Mouse (Mus musculus): ENCODE results near the gene Flt3l. TPM values are rescaled to one million over a fixed set of nuclear protein-coding genes. Genes with fewer than 3 reads are reported as not detected.
"Not testable (repeated sequence)": the region's sequence is repeated elsewhere in the genome, so short reads cannot be mapped to it uniquely, and the experiment has no call there.

The Flt3l gene
- polyA plus RNA-seq, 1 experiment from 2014 or later = 2.4 TPM

DNA sequence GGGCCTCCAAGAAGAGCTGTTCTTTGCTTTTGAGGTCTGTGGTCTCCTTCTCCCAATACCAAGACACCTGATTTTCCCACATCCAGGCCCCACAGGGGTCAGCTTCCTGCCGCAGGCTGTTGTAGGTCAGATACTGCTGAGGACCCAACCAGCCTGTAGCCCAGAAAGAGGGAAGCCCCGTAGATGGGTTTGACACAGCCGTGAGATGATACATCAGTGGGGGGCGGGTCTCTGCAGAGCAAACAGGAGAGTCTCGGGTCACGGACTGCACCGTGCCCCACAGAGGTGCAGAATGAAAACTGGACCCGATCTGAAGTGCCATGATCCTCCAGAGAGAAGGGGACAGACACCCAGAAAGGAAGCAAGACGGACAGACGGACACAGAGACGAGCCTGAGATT, 33.8 kb downstream of the Flt3l start:
- no peaks in the 10 kb centered on the region for H3K9me3 ChIP-seq (replicated peaks; ENCODE audit: low read length)
- ATAC-seq (replicated peaks; ENCODE audit: low FRiP score, low read depth) (no peak), DNase-seq (ENCODE audit: low spot score) (no peak)
- WGBS = 57% methylated on average over 11 of the region's 11 CpGs
- no peaks in the 10 kb centered on the region for H3K36me3 ChIP-seq (ENCODE audit: insufficient read depth, low read length)
- peak overlapping the region; percentile 93 for H3K27ac ChIP-seq
- H3K4me2 ChIP-seq (ENCODE audit: low read length) = peak overlapping the region; percentile 68
- no peak for TF ChIP-seq CTCF (IDR thresholded peaks at IDR 0.05; ENCODE audit: low read depth)
- H3K9ac ChIP-seq (ENCODE audit: low read depth, low read length) = peak overlapping the region; percentile 14
- peaks cover 23% of the 10 kb centered on the region for H3K4me1 ChIP-seq (replicated peaks; ENCODE audit: insufficient read depth, low read length)
- H3K27me3 ChIP-seq (ENCODE audit: insufficient read depth, low read length) = no peaks in the 10 kb centered on the region
- H3K4me3 ChIP-seq (replicated peaks; ENCODE audit: low read depth, low read length) = peak overlapping the region; percentile 47

DNA sequence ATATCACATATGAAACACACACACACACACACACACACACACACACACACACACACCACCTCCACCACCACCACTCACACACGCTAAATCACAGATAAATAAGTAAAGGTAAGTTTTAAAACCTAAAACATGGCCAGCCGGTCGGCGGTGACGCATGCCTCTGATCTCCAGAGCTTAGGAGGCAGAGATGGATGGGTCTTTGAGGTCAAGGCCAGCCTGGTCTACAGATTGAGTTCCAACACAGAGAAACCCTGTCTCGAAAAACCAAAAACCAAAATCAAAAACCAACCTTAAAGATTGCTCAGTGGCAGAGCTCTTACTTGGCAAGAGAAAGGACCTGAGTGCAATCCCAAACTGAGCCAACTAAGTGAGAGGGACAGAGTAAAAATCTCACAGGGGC, 36.2 kb downstream of the Flt3l start:
- DNase-seq (ENCODE audit: low spot score) (no peak), ATAC-seq (replicated peaks; ENCODE audit: low FRiP score, low read depth) (no peak)
- Histone ChIP-seq H3K9ac (ENCODE audit: low read depth, low read length) (no peak overlapping the region), H3K4me3 (replicated peaks; ENCODE audit: low read depth, low read length) (no peak overlapping the region), H3K4me1 (replicated peaks; ENCODE audit: insufficient read depth, low read length) (peaks cover 23% of the 10 kb centered on the region), H3K4me2 (ENCODE audit: low read length) (no peak overlapping the region), H3K27ac (no peak overlapping the region), H3K27me3 (ENCODE audit: insufficient read depth, low read length) (no peaks in the 10 kb centered on the region), H3K9me3 (replicated peaks; ENCODE audit: low read length) (no peaks in the 10 kb centered on the region), H3K36me3 (ENCODE audit: insufficient read depth, low read length) (no peaks in the 10 kb centered on the region)
- 65% methylated on average over 6 of the region's 6 CpGs for WGBS
- no peak for TF ChIP-seq CTCF (IDR thresholded peaks at IDR 0.05; ENCODE audit: low read depth)

DNA sequence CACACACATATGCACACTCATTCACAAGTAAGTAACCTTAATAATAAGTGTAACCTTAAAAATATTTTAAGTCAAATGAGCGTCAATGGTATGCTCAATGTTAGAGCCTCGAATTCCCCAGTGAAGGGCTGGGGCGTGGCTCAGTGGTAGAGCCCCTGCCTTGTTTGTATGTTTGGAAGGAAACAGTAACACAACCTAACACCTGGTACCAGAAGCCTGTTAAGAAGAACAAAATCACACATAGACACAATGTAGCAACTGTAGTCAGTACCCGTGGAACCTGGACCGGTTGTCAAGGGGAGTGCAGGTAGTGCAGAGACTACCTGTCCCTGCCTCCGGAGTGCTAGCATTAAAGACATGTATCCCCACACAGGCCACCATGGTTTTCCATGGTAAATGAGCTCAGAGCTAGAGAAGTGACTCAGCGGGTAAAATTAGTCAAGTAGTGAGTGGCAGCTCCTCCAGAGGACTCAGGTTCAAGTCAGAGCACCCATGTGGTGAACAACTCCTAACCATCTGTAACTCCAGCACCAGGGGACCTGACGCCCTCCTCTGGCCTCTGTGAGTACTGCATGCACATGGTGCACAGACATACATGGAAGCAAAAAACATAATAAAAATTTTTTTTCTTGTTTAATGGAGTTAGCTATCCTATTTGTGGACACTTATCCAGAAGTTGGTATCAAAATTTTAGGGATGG, 37.5 kb downstream of the Flt3l start:
- ATAC-seq (replicated peaks; ENCODE audit: low FRiP score, low read depth) (no peak), DNase-seq (ENCODE audit: low spot score) (no peak)
- no peak overlapping the region for H3K4me3 ChIP-seq (replicated peaks; ENCODE audit: low read depth, low read length)
- H3K9me3 ChIP-seq (replicated peaks; ENCODE audit: low read length) = no peaks in the 10 kb centered on the region
- peaks cover 25% of the 10 kb centered on the region for H3K4me1 ChIP-seq (replicated peaks; ENCODE audit: insufficient read depth, low read length)
- no peak overlapping the region for H3K27ac ChIP-seq
- 90% methylated on average over 8 of the region's 8 CpGs for WGBS
- H3K27me3 ChIP-seq (ENCODE audit: insufficient read depth, low read length) = no peaks in the 10 kb centered on the region
- H3K9ac ChIP-seq (ENCODE audit: low read depth, low read length) = no peak overlapping the region
- peak; percentile 53 for TF ChIP-seq CTCF (IDR thresholded peaks at IDR 0.05; ENCODE audit: low read depth)
- H3K36me3 ChIP-seq (ENCODE audit: insufficient read depth, low read length) = no peaks in the 10 kb centered on the region
- no peak overlapping the region for H3K4me2 ChIP-seq (ENCODE audit: low read length)

DNA sequence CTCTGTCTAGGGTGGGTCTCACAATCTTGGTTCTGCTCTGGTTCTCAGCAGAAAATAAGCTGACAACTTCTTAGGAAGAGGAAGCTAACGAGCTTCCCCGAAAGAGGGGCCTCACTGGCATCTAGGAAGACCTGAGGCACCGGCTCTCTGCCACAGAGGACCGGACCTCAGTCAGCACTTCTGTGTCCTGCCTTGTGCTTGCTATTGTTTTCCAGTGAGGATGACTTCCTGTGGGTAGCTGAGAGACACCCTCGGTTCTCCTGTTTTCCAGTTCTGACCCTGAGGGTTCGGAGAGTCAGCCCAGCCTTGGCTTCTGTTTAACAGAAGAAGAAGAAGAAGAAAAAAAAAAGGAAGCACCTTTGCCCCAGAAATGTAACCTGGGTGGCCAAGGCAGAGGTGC, 38.8 kb downstream of the Flt3l start:
- no peak overlapping the region for H3K4me2 ChIP-seq (ENCODE audit: low read length)
- WGBS = 42% methylated on average over 6 of the region's 6 CpGs
- H3K27ac ChIP-seq = peak overlapping the region; percentile 26; the same call in 1 of the 2 replicates

DNA sequence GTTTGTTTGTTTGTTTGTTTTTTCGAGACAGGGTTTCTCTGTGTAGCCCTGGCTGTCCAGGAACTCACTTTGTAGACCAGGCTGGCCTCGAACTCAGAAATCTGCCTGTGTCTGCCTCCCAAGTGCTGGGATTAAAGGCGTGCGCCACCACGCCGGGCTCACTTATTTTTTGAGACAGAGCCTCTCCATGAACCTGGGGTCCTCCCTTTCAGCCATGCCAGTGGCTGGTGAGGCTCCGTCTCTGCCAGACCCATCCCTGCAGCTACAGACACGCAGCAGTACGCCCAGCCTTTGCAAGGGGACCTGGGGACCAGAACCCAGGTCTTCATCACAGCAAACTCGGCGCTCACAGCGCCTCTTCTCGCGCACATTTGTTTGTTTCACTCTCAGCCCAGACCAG, 40.3 kb downstream of the Flt3l start:
- not testable (repeated sequence) for H3K9me3 ChIP-seq (replicated peaks; ENCODE audit: low read length); H3K4me1 ChIP-seq (replicated peaks; ENCODE audit: insufficient read depth, low read length); DNase-seq (ENCODE audit: low spot score); H3K27ac ChIP-seq; ATAC-seq (replicated peaks; ENCODE audit: low FRiP score, low read depth); H3K27me3 ChIP-seq (ENCODE audit: insufficient read depth, low read length); H3K4me3 ChIP-seq (replicated peaks; ENCODE audit: low read depth, low read length); H3K4me2 ChIP-seq (ENCODE audit: low read length); H3K36me3 ChIP-seq (ENCODE audit: insufficient read depth, low read length); H3K9ac ChIP-seq (ENCODE audit: low read depth, low read length)
- WGBS = 97% methylated on average over 14 of the region's 14 CpGs

More for the DNA sequence above, 38.8 kb downstream of the Flt3l start:
- Histone ChIP-seq H3K4me1 (replicated peaks; ENCODE audit: insufficient read depth, low read length) (peaks cover 16% of the 10 kb centered on the region), H3K4me3 (replicated peaks; ENCODE audit: low read depth, low read length) (no peak overlapping the region), H3K36me3 (ENCODE audit: insufficient read depth, low read length) (no peaks in the 10 kb centered on the region), H3K9ac (ENCODE audit: low read depth, low read length) (no peak overlapping the region), H3K9me3 (replicated peaks; ENCODE audit: low read length) (no peaks in the 10 kb centered on the region), H3K27me3 (ENCODE audit: insufficient read depth, low read length) (no peaks in the 10 kb centered on the region)
- DNase-seq (ENCODE audit: low spot score) (no peak), ATAC-seq (replicated peaks; ENCODE audit: low FRiP score, low read depth) (no peak)
- TF ChIP-seq CTCF (IDR thresholded peaks at IDR 0.05; ENCODE audit: low read depth) = no peak

DNA sequence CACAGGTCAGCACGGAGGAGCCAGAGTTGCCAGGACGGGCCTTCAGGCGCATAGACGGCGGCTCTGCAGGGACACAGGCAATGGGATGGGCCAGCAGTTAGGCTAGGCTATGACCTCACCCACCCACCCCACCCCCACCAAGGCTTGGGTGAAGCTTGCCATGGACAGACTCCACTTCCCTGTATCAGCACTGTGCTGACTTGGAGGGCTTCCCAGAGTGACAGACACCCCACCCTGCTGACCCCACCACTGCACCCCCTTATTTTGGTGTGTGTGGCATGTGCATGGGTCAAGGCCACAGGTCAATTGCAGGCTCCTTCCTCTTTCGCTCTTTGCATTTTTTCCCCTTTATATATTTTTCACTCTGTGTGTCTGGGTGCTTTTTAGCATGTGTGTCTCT, 40.9 kb downstream of the Flt3l start:
- no peak overlapping the region for H3K4me2 ChIP-seq (ENCODE audit: low read length)
- no peak for TF ChIP-seq CTCF (IDR thresholded peaks at IDR 0.05; ENCODE audit: low read depth)
- H3K4me1 ChIP-seq (replicated peaks; ENCODE audit: insufficient read depth, low read length) = 0 out of 2 replicates have a peak, but pooled peaks cover 9% of the 10 kb centered on the region
- WGBS = 74% methylated on average over 6 of the region's 6 CpGs
- no peak overlapping the region for H3K4me3 ChIP-seq (replicated peaks; ENCODE audit: low read depth, low read length)
- H3K27me3 ChIP-seq (ENCODE audit: insufficient read depth, low read length) = no peaks in the 10 kb centered on the region
- DNase-seq (ENCODE audit: low spot score) (no peak), ATAC-seq (replicated peaks; ENCODE audit: low FRiP score, low read depth) (no peak)
- no peaks in the 10 kb centered on the region for H3K36me3 ChIP-seq (ENCODE audit: insufficient read depth, low read length)
- H3K27ac ChIP-seq = no peak overlapping the region
- H3K9ac ChIP-seq (ENCODE audit: low read depth, low read length) = no peak overlapping the region
- H3K9me3 ChIP-seq (replicated peaks; ENCODE audit: low read length) = no peaks in the 10 kb centered on the region

DNA sequence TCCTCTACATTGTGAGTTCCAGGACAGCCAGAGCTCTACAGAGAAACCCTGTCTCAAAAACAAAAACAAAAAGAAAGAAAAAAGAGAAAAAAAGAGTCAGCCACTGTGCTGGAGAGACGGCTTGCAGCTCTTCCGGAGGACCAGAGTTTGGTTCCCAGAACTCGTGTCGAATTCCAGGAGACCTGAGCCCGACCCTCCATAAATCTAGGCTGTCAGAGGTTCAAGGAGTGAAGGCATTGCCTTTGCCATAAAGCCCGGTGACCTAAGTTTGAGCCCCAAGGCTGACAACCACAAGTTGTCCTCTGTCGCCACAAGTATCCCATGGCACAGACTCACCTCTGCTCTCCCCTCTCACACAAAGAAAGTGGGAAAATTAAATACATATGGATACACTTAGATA, 42.1 kb downstream of the Flt3l start:
- 8% methylated on average over 7 of the region's 7 CpGs for WGBS
- Histone ChIP-seq H3K27ac (peak overlapping the region; percentile 72), H3K36me3 (ENCODE audit: insufficient read depth, low read length) (no peaks in the 10 kb centered on the region), H3K9me3 (replicated peaks; ENCODE audit: low read length) (no peaks in the 10 kb centered on the region), H3K4me2 (ENCODE audit: low read length) (peak overlapping the region; percentile 5; the same call in 1 of the 2 replicates), H3K27me3 (ENCODE audit: insufficient read depth, low read length) (no peaks in the 10 kb centered on the region), H3K4me1 (replicated peaks; ENCODE audit: insufficient read depth, low read length) (0 out of 2 replicates have a peak, but pooled peaks cover 9% of the 10 kb centered on the region), H3K4me3 (replicated peaks; ENCODE audit: low read depth, low read length) (no peak overlapping the region), H3K9ac (ENCODE audit: low read depth, low read length) (no peak overlapping the region)
- peak; percentile 86 for DNase-seq (ENCODE audit: low spot score)
- TF ChIP-seq CTCF (IDR thresholded peaks at IDR 0.05; ENCODE audit: low read depth) = no peak
- no peak for ATAC-seq (replicated peaks; ENCODE audit: low FRiP score, low read depth)

Data from kidney, postnatal 0 days (tissue).